In genomic region chr2:174672506-174673190, GRCm38 (mm10) we compare ENCODE assay signal across 8 mouse cellular contexts. TPM values are rescaled to one million over a fixed set of nuclear protein-coding genes. Genes with fewer than 3 reads are reported as not detected.
DNase-seq lines count a peak whose midpoint lies in the region; ATAC-seq and TF ChIP-seq lines count a peak whose summit lies in the region.

No protein-coding gene starts in this region.

- TF ChIP-seq EP300 in CH12.LX (IDR thresholded peaks at IDR 0.05; ENCODE audit: low read length) = no peak

- peak; percentile 48 to 52; a peak in 3 of 4 replicates for TF ChIP-seq CTCF in CH12.LX (conservative IDR thresholded peaks at IDR 0.05 in 1 of 2, IDR thresholded peaks at IDR 0.05 in 1 of 2; ENCODE audit: low read depth in 2 of 2, low read length in 2 of 2)

- no peaks in the 10 kb centered on the region for H3K79me2 ChIP-seq in CH12.LX (replicated peaks; ENCODE audit: control insufficient read depth, extremely low read depth, insufficient read depth, poor library complexity, severe bottlenecking)

- peak; percentile 45 for DNase-seq in CH12.LX (ENCODE audit: extremely low read depth)
- DNase-seq in adrenal gland, adult 18-20 months (ENCODE audit: low spot score in 2 of 2) = peak; percentile 38
- DNase-seq in forebrain, embryonic 10.5 days (ENCODE audit: extremely low spot score, low spot score) = peak; percentile 28
- peak; percentile 41 for DNase-seq in limb, embryonic 11.5 days (ENCODE audit: low spot score)
- peak; percentile 19 for DNase-seq in midbrain, embryonic 10.5 days (ENCODE audit: low spot score)
- DNase-seq in spleen, postnatal 4 days (ENCODE audit: low spot score in 2 of 2) = peak; percentile 55 to 82
- DNase-seq in left cerebral cortex, adult 18-20 months (ENCODE audit: low spot score in 2 of 2) = no peak

- no peak for TF ChIP-seq POLR2A in CH12.LX (IDR thresholded peaks at IDR 0.05; ENCODE audit: low read depth, low read length)

- WGBS in forebrain, embryonic 10.5 days = 19% methylated on average over 11 of the region's 11 CpGs
- WGBS in limb, embryonic 11.5 days = 21% methylated on average over 11 of the region's 11 CpGs
- 24% methylated on average over 11 of the region's 11 CpGs for WGBS in midbrain, embryonic 10.5 days

- in situ Hi-C loops in CH12.LX (cut with MboI; ENCODE audit: low pct_ligation_motif_present, low pct_unique_long_range_greater_than_20kb, low sequenced_read_pairs) = no loop called here

- H3K4me2 ChIP-seq in CH12.LX (ENCODE audit: insufficient read depth, low read depth, poor library complexity, severe bottlenecking) = no peak overlapping the region
- H3K4me2 ChIP-seq in limb, embryonic 11.5 days (ENCODE audit: low read depth, severe bottlenecking) = peak overlapping the region; percentile 83; the same call in 1 of the 2 replicates

- peaks cover 0 to 8% of the 10 kb centered on the region in 2 experiments for H3K36me3 ChIP-seq in CH12.LX (replicated peaks in 1 of 2; ENCODE audit: control insufficient read depth in 1 of 2, insufficient read depth in 1 of 2, low read length in 1 of 2)
- H3K36me3 ChIP-seq in forebrain, embryonic 10.5 days (replicated peaks) = no peaks in the 10 kb centered on the region
- no peaks in the 10 kb centered on the region for H3K36me3 ChIP-seq in limb, embryonic 11.5 days (ENCODE audit: control insufficient read depth, insufficient read depth, low read length)
- no peaks in the 10 kb centered on the region for H3K36me3 ChIP-seq in midbrain, embryonic 10.5 days

- H3K9ac ChIP-seq in CH12.LX (ENCODE audit: insufficient read depth, low read depth) = no peak overlapping the region
- H3K9ac ChIP-seq in limb, embryonic 11.5 days (ENCODE audit: low read length) = no peak overlapping the region

- TF ChIP-seq RAD21 in CH12.LX (IDR thresholded peaks at IDR 0.05; ENCODE audit: low read depth, low read length) = no peak

- H3K4me1 ChIP-seq in CH12.LX (ENCODE audit: control insufficient read depth in 1 of 2, insufficient read depth in 2 of 2) = no peaks in the 10 kb centered on the region
- H3K4me1 ChIP-seq in forebrain, embryonic 10.5 days = peaks cover 31% of the 10 kb centered on the region
- peaks cover 10% of the 10 kb centered on the region for H3K4me1 ChIP-seq in limb, embryonic 11.5 days (ENCODE audit: control insufficient read depth, insufficient read depth, low read length)
- H3K4me1 ChIP-seq in midbrain, embryonic 10.5 days = peaks cover 28% of the 10 kb centered on the region

- H3K9me3 ChIP-seq in CH12.LX (replicated peaks; ENCODE audit: low read length) = no peaks in the 10 kb centered on the region
- H3K9me3 ChIP-seq in forebrain, embryonic 10.5 days = no peaks in the 10 kb centered on the region
- H3K9me3 ChIP-seq in limb, embryonic 11.5 days (ENCODE audit: control insufficient read depth, low read length) = no peaks in the 10 kb centered on the region
- H3K9me3 ChIP-seq in midbrain, embryonic 10.5 days (replicated peaks) = no peaks in the 10 kb centered on the region

- ATAC-seq in hematopoietic stem cell, adult 5-6 weeks (replicated peaks in 1 of 2; ENCODE audit: insufficient read depth in 1 of 2, low FRiP score in 2 of 2, low TSS enrichment in 1 of 2, low read depth in 1 of 2, poor library complexity in 2 of 2, severe bottlenecking in 2 of 2) = peak; percentile 14; a peak in 3 of 4 replicates
- ATAC-seq in limb, embryonic 11.5 days (ENCODE audit: insufficient number of reproducible peaks, low FRiP score, low TSS enrichment, low read depth) = no peak

- H3K4me3 ChIP-seq in CH12.LX (replicated peaks in 1 of 3; ENCODE audit: low read depth in 2 of 3, low read length in 2 of 3, poor library complexity in 1 of 3) = no peak overlapping the region
- H3K4me3 ChIP-seq in forebrain, embryonic 10.5 days = peak overlapping the region; percentile 54
- no peak overlapping the region for H3K4me3 ChIP-seq in limb, embryonic 11.5 days (ENCODE audit: low read depth, low read length)
- peak overlapping the region; percentile 55; the same call in 1 of the 2 replicates for H3K4me3 ChIP-seq in midbrain, embryonic 10.5 days

- no peak overlapping the region for H3K27ac ChIP-seq in CH12.LX (ENCODE audit: insufficient read depth, low read depth)
- H3K27ac ChIP-seq in forebrain, embryonic 10.5 days = no peak overlapping the region
- no peak overlapping the region for H3K27ac ChIP-seq in limb, embryonic 11.5 days (replicated peaks; ENCODE audit: low read depth, low read length)
- no peak overlapping the region; the same call in 1 of the 2 replicates for H3K27ac ChIP-seq in midbrain, embryonic 10.5 days (replicated peaks)

- dilution Hi-C loops in CH12.LX (cut with MboI; ENCODE audit: extremely low pct_ligation_motif_present, extremely low pct_unique_long_range_greater_than_20kb, low sequenced_read_pairs) = no loop called here

- no peaks in the 10 kb centered on the region for H3K27me3 ChIP-seq in CH12.LX (replicated peaks)
- H3K27me3 ChIP-seq in forebrain, embryonic 10.5 days (ENCODE audit: poor library complexity, severe bottlenecking) = peaks cover 49% of the 10 kb centered on the region
- no peaks in the 10 kb centered on the region for H3K27me3 ChIP-seq in limb, embryonic 11.5 days (ENCODE audit: control insufficient read depth, insufficient read depth, low read length)
- peaks cover 45% of the 10 kb centered on the region for H3K27me3 ChIP-seq in midbrain, embryonic 10.5 days (ENCODE audit: low read depth, poor library complexity, severe bottlenecking)

TF ChIP-seq in CH12.LX, 34 proteins besides CTCF, POLR2A, EP300 and RAD21:
- TF ChIP-seq ZC3H11A (IDR thresholded peaks at IDR 0.05; ENCODE audit: low read depth, low read length) = no peak
- TF ChIP-seq MAZ (IDR thresholded peaks at IDR 0.05; ENCODE audit: low read depth, low read length) = no peak
- no peak for TF ChIP-seq JUN (IDR thresholded peaks at IDR 0.05; ENCODE audit: insufficient read depth, low read depth, low read length)
- no peak for TF ChIP-seq IRF4 (IDR thresholded peaks at IDR 0.05; ENCODE audit: low read depth, low read length)
- no peak for TF ChIP-seq SIN3A (IDR thresholded peaks at IDR 0.05; ENCODE audit: low read length)
- no peak for TF ChIP-seq CHD2 (IDR thresholded peaks at IDR 0.05; ENCODE audit: low read length)

RNA-seq across cellular contexts. Expression of gene Zfp831, which starts 29.3 kb away (rescaled TPM):
- 0.59 TPM in 2 replicates for total RNA-seq in CH12.LX (2012; rRNA removed)
- total RNA-seq in CH12.LX (2014; rRNA removed) = 0.48 and 0.58 TPM in 2 replicates
- 0.91 and 0.99 TPM in 2 replicates for polyA plus RNA-seq in CH12.LX (2012; ENCODE audit: insufficient read length, low read depth)
- total RNA-seq in adrenal gland, adult 18-20 months (2021) = under 1 TPM; 0.07 to 0.13 TPM
- 0.01 TPM in 1 of 2 replicates, not detected in the other for polyA plus RNA-seq in forebrain, embryonic 10.5 days (2016; fragmentation: Nextera tagmentation; extraction: Ambion mirVana)
- total RNA-seq in hematopoietic stem cell, adult 5-6 weeks (2017) = 12.4 and 15.1 TPM in 2 replicates
- 0.03 TPM in 1 of 2 replicates, not detected in the other for polyA plus RNA-seq in limb, embryonic 11.5 days (2014; fragmentation: Nextera tagmentation; extraction: Ambion mirVana)
- not detected in 2 replicates for polyA plus RNA-seq in midbrain, embryonic 10.5 days (2016; fragmentation: Nextera tagmentation; extraction: Ambion mirVana)
- 10 to 100 TPM; 16.4 to 19.0 TPM for total RNA-seq in left cerebral cortex, adult 18-20 months (2021)

Comparison
In these comparisons a context has a peak if more than half of its experiments do, and no peak if none do; other contexts are left out.
1. DNase-seq: peak in CH12.LX (single experiment), adrenal gland, adult 18-20 months (2 of 2), forebrain, embryonic 10.5 days (single experiment), limb, embryonic 11.5 days (single experiment), midbrain, embryonic 10.5 days (single experiment) and spleen, postnatal 4 days (2 of 2); none in left cerebral cortex, adult 18-20 months (0 of 2).
2. H3K4me3 ChIP-seq: peak in forebrain, embryonic 10.5 days (single experiment) and midbrain, embryonic 10.5 days (single experiment); none in CH12.LX (0 of 3) and limb, embryonic 11.5 days (single experiment).